Mouse (Mus musculus): Measurements from ENCODE around the gene Zbtb3.

The Zbtb3 gene

DNA sequence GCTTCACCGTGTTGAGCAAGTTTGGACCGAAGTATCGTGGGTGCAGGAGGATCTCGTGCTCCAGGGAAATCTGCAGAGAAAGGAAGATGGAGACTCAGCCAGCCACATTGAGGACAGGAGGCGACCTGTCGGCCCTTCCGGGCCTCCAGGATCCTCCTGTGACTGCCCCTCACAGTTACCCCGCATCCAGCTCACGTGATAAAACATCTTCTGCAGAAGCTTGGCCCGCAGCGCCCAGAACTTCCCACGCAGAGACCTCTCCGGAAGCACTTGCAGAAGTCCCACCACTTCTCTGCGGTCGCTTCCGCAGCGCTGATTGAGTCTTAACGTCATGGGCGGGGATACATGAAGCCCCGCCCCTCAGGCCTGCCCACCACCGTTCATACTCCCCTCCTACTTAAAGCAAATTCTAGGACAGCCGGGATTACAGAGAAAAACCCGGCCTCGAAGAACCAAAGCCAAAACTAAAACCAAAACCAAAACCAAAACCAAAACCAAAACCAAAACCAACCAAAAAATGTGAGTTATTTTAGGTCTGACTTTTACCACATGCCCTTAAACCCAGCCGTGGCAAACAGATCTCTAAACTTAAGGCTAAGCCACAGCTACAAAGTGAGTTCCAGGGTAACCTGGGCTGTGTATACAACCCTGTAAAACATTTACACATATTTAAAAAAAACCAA lies 4.0 kb upstream of the Zbtb3 start, which contains the start of gene Polr2g:
TSS of gene Polr2g (minus strand) at position 314 of the 683 bp plus-strand sequence.
- in situ Hi-C loops (cut with MboI; ENCODE audit: low pct_unique_long_range_greater_than_20kb in 1 of 2, low sequenced_read_pairs in 2 of 2, unreplicated experiment in 1 of 2) = no loop called here

DNA sequence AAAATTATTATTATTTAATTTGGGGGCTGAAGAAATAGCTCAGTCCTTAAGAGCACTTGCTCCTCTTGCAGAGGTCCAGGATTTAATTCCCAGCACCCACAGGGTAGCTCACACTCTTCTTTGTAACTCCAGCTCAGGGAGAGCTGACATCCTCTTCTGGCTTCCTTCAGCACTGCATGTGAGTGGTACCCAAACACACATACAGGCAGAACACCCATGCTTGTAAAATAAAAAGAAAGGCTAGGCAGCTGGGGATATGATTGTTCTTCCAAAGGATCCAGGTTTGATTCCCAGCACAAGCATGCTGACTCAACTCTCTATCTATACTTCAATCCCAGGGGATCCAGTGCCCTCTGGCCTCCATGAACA lies 3.4 kb upstream of the Zbtb3 start:
- in situ Hi-C loops (cut with MboI; ENCODE audit: low pct_unique_long_range_greater_than_20kb in 1 of 2, low sequenced_read_pairs in 2 of 2, unreplicated experiment in 1 of 2) = no loop called here

DNA sequence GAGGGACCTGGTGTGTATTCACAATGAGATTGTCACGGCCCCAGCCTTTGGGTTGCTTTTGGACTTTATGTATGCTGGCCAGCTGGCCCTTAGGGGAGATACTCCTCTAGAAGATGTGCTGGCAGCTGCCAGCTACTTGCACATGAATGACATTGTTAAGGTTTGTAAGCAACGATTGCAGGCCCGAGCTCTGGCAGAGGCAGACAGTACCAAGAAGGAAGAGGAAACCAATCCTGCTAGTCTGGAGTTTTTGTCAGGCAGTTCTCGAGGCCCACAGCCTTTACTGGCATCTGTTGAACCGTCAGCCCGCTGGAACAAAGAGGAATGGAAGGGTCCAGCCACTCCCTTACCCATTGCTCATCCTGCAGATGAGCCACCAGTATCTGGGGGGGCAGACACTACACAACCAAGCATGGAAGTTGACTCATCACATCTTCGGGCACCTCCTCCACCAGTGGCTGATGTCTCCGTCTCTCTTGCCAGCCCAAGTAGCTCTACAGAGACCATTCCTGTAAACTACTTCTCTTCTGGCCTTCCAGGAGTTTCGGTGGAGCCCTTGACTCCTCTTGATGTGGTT lies 937 bp downstream of the Zbtb3 start:
- in situ Hi-C loops (cut with MboI; ENCODE audit: low pct_unique_long_range_greater_than_20kb in 1 of 2, low sequenced_read_pairs in 2 of 2, unreplicated experiment in 1 of 2) = no loop called here

DNA sequence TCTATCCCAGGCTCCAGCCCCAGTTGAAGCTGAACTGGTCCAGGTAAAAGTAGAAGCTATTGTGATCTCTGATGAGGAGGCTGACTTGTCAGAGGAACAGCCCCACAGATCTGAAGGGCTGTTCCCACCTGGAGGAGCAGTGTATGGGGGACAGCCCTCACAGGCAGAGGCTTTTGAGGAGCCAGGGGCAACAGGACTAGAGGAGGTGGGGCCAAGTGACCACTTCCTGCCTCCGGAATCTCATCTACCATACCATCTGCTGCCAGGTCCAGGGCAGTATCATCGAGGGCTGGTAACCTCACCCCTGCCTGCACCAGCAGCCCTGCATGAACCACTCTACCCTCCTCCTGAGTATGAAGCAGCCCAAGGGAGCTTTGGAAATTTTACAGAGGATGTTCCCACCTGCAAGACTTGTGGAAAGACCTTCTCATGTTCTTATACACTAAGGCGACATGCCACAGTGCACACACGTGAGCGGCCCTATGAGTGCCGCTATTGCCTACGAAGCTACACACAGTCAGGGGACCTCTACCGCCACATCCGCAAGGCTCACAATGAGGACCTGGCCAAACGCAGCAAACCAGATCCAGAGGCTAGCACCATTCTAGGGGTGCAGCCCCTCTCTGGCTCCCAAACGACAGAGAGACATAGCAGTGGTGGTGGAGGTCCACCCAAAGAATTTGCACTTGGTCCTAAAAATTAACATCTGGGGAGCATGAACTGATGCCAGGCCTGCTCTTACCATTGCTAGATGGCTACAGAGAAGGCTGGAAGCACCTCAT lies 1.7 kb downstream of the Zbtb3 start:
- in situ Hi-C loops (cut with MboI; ENCODE audit: low pct_unique_long_range_greater_than_20kb in 1 of 2, low sequenced_read_pairs in 2 of 2, unreplicated experiment in 1 of 2) = no loop called here

- in situ Hi-C loops (cut with MboI; ENCODE audit: low pct_unique_long_range_greater_than_20kb in 1 of 2, low sequenced_read_pairs in 2 of 2, unreplicated experiment in 1 of 2) = no loop called here
Observed at GRCm38 (mm10) chr19:8806810-8807209, 4.5 kb downstream of the Zbtb3 start.

- in situ Hi-C loops (cut with MboI; ENCODE audit: low pct_unique_long_range_greater_than_20kb in 1 of 2, low sequenced_read_pairs in 2 of 2, unreplicated experiment in 1 of 2) = no loop called here
Observed at GRCm38 (mm10) chr19:8815812-8816211, 13.5 kb downstream of the Zbtb3 start.

- in situ Hi-C loops (cut with MboI; ENCODE audit: low pct_unique_long_range_greater_than_20kb in 1 of 2, low sequenced_read_pairs in 2 of 2, unreplicated experiment in 1 of 2) = no loop called here
Observed at GRCm38 (mm10) chr19:8817001-8817400, 14.6 kb downstream of the Zbtb3 start.

DNA sequence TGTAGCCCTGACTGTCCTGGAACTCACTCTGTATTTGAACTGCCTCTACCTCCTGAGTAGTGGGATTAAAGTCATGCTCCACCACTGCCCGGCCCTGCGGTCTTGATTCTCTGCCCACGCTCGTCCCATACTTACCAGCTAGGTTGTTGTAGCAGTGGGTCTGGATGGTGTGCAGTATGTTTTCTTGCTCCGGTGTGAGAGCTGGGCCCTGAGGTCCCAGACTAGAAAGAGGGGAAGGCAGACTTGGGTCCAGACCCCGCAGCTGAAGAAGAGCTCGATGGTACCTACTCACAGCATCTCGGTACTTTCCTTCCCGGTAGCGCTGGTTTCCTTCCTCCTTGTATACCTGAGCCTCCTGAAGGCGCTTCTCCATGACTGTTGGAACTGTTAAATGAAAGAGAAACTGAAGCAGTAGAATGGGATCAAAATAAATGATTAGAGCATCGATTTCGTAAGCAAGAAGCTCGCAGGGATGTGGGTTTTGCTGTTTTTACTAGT lies 16.0 kb downstream of the Zbtb3 start:
- in situ Hi-C loops (cut with MboI; ENCODE audit: low pct_unique_long_range_greater_than_20kb in 1 of 2, low sequenced_read_pairs in 2 of 2, unreplicated experiment in 1 of 2) = no loop called here

GRCm38 (mm10) chr19:8818801-8819595 lies 16.6 kb downstream of the Zbtb3 start, which contains the start of gene Ttc9c:
Gene Ttc9c (minus strand): TSS chr19:8819333.
- in situ Hi-C loops (cut with MboI; ENCODE audit: low pct_unique_long_range_greater_than_20kb in 1 of 2, low sequenced_read_pairs in 2 of 2, unreplicated experiment in 1 of 2) = no loop called here

- in situ Hi-C loops (cut with MboI; ENCODE audit: low pct_unique_long_range_greater_than_20kb in 1 of 2, low sequenced_read_pairs in 2 of 2, unreplicated experiment in 1 of 2) = no loop called here
Observed at GRCm38 (mm10) chr19:8819596-8820423, 17.5 kb downstream of the Zbtb3 start, which contains the start of gene Hnrnpul2. Gene Hnrnpul2 (plus strand): TSS chr19:8820010.

- in situ Hi-C loops (cut with MboI; ENCODE audit: low pct_unique_long_range_greater_than_20kb in 1 of 2, low sequenced_read_pairs in 2 of 2, unreplicated experiment in 1 of 2) = no loop called here
Observed at GRCm38 (mm10) chr19:8820424-8820956, 18.1 kb downstream of the Zbtb3 start.

DNA sequence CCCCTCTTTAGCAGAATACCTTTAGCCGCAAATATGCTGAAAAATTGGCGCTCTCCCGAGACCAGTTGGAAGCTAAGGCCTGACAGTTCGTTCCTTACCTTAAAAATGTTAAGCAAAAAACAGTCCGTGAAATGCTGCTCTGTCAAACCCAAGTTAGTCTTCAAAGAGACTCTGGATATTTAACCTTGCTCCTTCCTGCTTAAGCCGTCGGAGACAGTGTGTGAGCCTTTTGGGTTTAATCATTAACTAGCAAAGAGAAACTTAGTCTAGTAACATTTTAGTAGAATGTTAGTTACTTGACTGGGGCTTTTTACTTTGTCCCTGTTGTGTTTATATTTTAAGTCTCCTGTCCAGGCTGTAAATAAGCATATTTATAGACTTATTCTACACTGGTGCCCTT lies 18.8 kb downstream of the Zbtb3 start:
- in situ Hi-C loops (cut with MboI; ENCODE audit: low pct_unique_long_range_greater_than_20kb in 1 of 2, low sequenced_read_pairs in 2 of 2, unreplicated experiment in 1 of 2) = no loop called here

DNA sequence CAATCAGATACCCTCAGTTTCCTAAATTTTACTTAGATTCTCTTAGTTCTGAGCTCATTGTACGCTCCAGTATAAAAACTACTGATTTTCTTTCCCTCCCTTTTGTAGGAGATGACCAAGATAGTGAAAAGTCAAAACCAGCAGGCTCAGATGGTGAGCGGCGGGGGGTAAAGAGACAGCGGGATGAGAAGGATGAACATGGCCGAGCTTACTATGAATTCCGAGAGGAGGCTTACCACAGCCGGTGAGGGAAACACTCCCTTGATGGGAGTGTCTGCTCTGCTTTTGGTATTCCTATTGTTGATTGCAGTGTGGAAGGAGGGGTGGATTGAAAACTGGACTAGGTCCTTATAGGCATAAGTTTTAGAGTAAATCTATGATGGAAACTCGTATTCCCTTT lies 20.3 kb downstream of the Zbtb3 start:
- in situ Hi-C loops (cut with MboI; ENCODE audit: low pct_unique_long_range_greater_than_20kb in 1 of 2, low sequenced_read_pairs in 2 of 2, unreplicated experiment in 1 of 2) = no loop called here

DNA sequence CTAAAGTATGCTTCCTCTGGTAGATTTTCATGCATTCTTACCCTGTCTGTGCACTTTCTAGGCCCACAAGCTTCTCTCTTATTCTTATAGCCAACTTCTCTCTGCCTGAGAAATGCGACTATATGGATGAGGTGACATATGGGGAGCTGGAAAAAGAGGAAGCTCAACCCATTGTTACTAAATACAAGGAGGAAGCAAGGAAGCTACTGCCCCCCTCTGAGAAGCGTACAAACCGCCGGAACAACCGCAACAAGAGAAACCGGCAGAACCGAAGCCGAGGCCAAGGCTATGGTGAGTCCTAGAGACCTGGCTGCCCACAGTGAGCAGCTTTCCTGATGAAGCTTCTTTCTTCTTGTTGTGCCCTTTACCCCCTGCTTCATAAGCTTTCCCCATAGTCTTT lies 27.3 kb downstream of the Zbtb3 start, which contains the start of gene AC129217.1:
TSS of gene AC129217.1 (plus strand) at position 114 of the 400 bp plus-strand sequence.
- in situ Hi-C loops (cut with MboI; ENCODE audit: low pct_unique_long_range_greater_than_20kb in 1 of 2, low sequenced_read_pairs in 2 of 2, unreplicated experiment in 1 of 2) = no loop called here

- in situ Hi-C loops (cut with MboI; ENCODE audit: low pct_unique_long_range_greater_than_20kb in 1 of 2, low sequenced_read_pairs in 2 of 2, unreplicated experiment in 1 of 2) = no loop called here
Observed at GRCm38 (mm10) chr19:8830664-8831063, 28.3 kb downstream of the Zbtb3 start.

DNA sequence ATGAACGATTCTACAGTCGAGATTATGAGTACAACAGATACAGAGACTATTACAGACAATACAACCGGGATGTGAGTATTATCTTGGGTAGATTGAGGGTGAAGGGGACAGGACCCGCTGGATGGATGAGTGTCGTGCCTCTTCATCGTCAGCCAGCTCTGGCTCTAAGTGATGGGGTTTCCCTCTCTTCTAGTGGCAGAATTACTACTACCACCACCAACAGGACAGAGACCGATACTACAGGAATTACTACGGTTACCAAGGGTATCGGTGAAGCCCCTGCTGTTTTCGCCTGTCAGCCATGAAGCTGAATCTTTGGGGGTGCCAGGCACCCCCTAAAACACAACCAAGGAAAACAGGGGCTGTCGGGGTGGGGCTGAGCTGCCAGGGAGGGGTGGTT lies 28.9 kb downstream of the Zbtb3 start:
- in situ Hi-C loops (cut with MboI; ENCODE audit: low pct_unique_long_range_greater_than_20kb in 1 of 2, low sequenced_read_pairs in 2 of 2, unreplicated experiment in 1 of 2) = no loop called here

GRCm38 (mm10) chr19:8832971-8833370 lies 30.6 kb downstream of the Zbtb3 start:
- in situ Hi-C loops (cut with MboI; ENCODE audit: low pct_unique_long_range_greater_than_20kb in 1 of 2, low sequenced_read_pairs in 2 of 2, unreplicated experiment in 1 of 2) = no loop called here
